Mouse (Mus musculus) liver, postnatal 0 days (tissue): Measurements from ENCODE around the gene Evi2a. TPM values are rescaled to one million over a fixed set of nuclear protein-coding genes. Genes with fewer than 3 reads are reported as not detected.

Experiments
- ATAC-seq: fragments of 200-750 bp; cut with Nextera tagmentation; 2 replicates; pipeline ENCODE4 v1.8.0; 2017; ENCODE audit warnings: mild to moderate bottlenecking, moderate library complexity
- DNase-seq: peaks from one replicate; pipeline ENCODE4 v3.0.0-alpha.2; 2016
- H3K27ac ChIP-seq: fragments of 300-500 bp; sonication (generic); 2 replicates; pipeline ENCODE4 v1.5.1; 2014; ENCODE audit warnings: antibody characterized with exemption, moderate library complexity, mild to moderate bottlenecking, low read depth
- H3K27me3 ChIP-seq: fragments of 300-500 bp; sonication (generic); 2 replicates; pipeline ENCODE4 v1.6.1; 2014; ENCODE audit warnings: low read length, control low read depth, mixed read lengths; ENCODE audit not compliant: insufficient read depth
- H3K36me3 ChIP-seq: fragments of 300-500 bp; sonication (generic); replicated peaks from 2 replicates; pipeline ENCODE4 v1.6.1; 2014; ENCODE audit warnings: mild to moderate bottlenecking, control low read depth, low read length, moderate library complexity, mixed read lengths; ENCODE audit not compliant: insufficient read depth
- H3K4me1 ChIP-seq: fragments of 300-500 bp; sonication (generic); 2 replicates; pipeline ENCODE4 v1.6.1; 2014; ENCODE audit warnings: antibody characterized with exemption, mild to moderate bottlenecking, control low read depth; ENCODE audit not compliant: insufficient read depth
- H3K4me2 ChIP-seq: fragments of 300-500 bp; sonication (generic); 2 replicates; pipeline ENCODE4 v1.6.1; 2014; ENCODE audit warnings: low read depth, mild to moderate bottlenecking, low read length, moderate library complexity, mixed read lengths
- H3K4me3 ChIP-seq: fragments of 300-500 bp; sonication (generic); 2 replicates; pipeline ENCODE4 v1.5.1; 2014; ENCODE audit warnings: low read depth, low read length
- H3K9ac ChIP-seq: fragments of 300-500 bp; sonication (generic); replicated peaks from 2 replicates; pipeline ENCODE4 v1.6.1; 2014; ENCODE audit warnings: mild to moderate bottlenecking, moderate library complexity
- H3K9me3 ChIP-seq: fragments of 300-500 bp; sonication (generic); 2 replicates; pipeline ENCODE4 v1.6.1; 2016; ENCODE audit warnings: mild to moderate bottlenecking, control low read depth, low read length, mixed read lengths
- CTCF ChIP-seq: sonication (generic); IDR thresholded peaks from 2 replicates; pipeline ENCODE4 v1.5.1; 2016; ENCODE audit warnings: antibody characterized with exemption, low read depth
- EP300 ChIP-seq: IDR thresholded peaks from 2 replicates; pipeline ENCODE4 v1.6.1; 2016; ENCODE audit warnings: antibody characterized with exemption, low read depth, mild to moderate bottlenecking
- WGBS: fragments of 180-500 bp; shearing (Covaris S2); extraction: QIAGEN DNeasy Blood & Tissue Kit; methylation state at CpG from one replicate; pipeline ENCODE4 v1.1.7; 2014; ENCODE audit not compliant: insufficient replicate concordance; 5-methylcytosine and 5-hydroxymethylcytosine counted together
- polyA plus RNA-seq: library from polyadenylated mRNA; unstranded; fragments of >200 nt; fragmentation: Nextera tagmentation; extraction: Ambion mirVana; gene quantifications from 2 replicates; pipeline ENCODE4 v1.2.1, GENCODE M21; 2015

Evi2a gene
- polyA plus RNA-seq, 1 experiment from 2014 or later: 6.7 TPM

- Histone ChIP-seq H3K9me3 (no peaks in the 10 kb centered on the region), H3K27me3 (no peaks in the 10 kb centered on the region), H3K36me3 (0 out of 2 replicates have a peak, but pooled peaks cover 2% of the 10 kb centered on the region), H3K27ac (no peak overlapping the region), H3K4me2 (no peak overlapping the region), H3K4me3 (no peak overlapping the region), H3K9ac (no peak overlapping the region), H3K4me1 (no peaks in the 10 kb centered on the region)
- WGBS: 78% methylated on average over 7 of the region's 7 CpGs
- ATAC-seq (no peak), DNase-seq (no peak)
- TF ChIP-seq CTCF (no peak), EP300 (no peak)
Measured at GRCm38 (mm10) chr11:79483876-79484528, 46.4 kb downstream of the Evi2a start.

- no peak overlapping the region for H3K27ac ChIP-seq
- TF ChIP-seq CTCF (no peak), EP300 (no peak)
- peaks cover 2% of the 10 kb centered on the region; the same call in 1 of the 2 replicates for H3K36me3 ChIP-seq
- DNase-seq: no peak
- no peak overlapping the region for H3K4me2 ChIP-seq
- no peaks in the 10 kb centered on the region for H3K27me3 ChIP-seq
- ATAC-seq: no peak
- WGBS: 87% methylated on average over 6 of the region's 6 CpGs
- H3K9ac ChIP-seq: no peak overlapping the region
- H3K4me3 ChIP-seq: no peak overlapping the region
- no peaks in the 10 kb centered on the region for H3K9me3 ChIP-seq
- H3K4me1 ChIP-seq: no peaks in the 10 kb centered on the region
Measured at GRCm38 (mm10) chr11:79483392-79483791, 47.0 kb downstream of the Evi2a start.

Other genes starting within 250 kb of the Evi2a start
- not detected in 2 replicates for gene Gm9964, start 233.7 kb downstream of the Evi2a start, polyA plus RNA-seq
- 2.7 and 2.8 TPM in 2 replicates for gene Nf1, start 190.9 kb downstream of the Evi2a start, polyA plus RNA-seq
- 0.05 and 0.09 TPM in 2 replicates for gene Omg, start 26.5 kb downstream of the Evi2a start, polyA plus RNA-seq
- gene Evi2b, start 6.8 kb downstream of the Evi2a start, polyA plus RNA-seq: 7.7 and 7.9 TPM in 2 replicates
- gene Evi2, start within 50 bp of the Evi2a start, polyA plus RNA-seq: 0.76 and 0.99 TPM in 2 replicates
- 1.1 and 1.2 TPM in 2 replicates for gene Rab11fip4, start 60.6 kb upstream of the Evi2a start, polyA plus RNA-seq